Mouse (Mus musculus): Measurements from ENCODE around the gene Reep3.

GRCm38 (mm10) chr10:66977093-66977492, 119.7 kb downstream of the Reep3 start:
- no peak for TF ChIP-seq POLR2A (IDR thresholded peaks at IDR 0.05; ENCODE audit: low read depth, low read length)
- TF ChIP-seq CTCF (IDR thresholded peaks at IDR 0.05; ENCODE audit: extremely low read depth, insufficient read depth, insufficient read length, insufficient replicate concordance) = no peak
